Mouse (Mus musculus) adrenal gland, adult (tissue): ENCODE data around the gene Slc15a3.

Experiments
- DNase-seq, 2 experiments: peaks; one replicate each; pipeline ENCODE4 v3.0.0; 2022 to 2023; ENCODE audit warnings: low spot score in 1 of 2; ENCODE audit not compliant: inconsistent age in 2 of 2

The Slc15a3 gene

GRCm38 (mm10) chr19:10821319-10821718 lies 18.2 kb upstream of the Slc15a3 start:
- DNase-seq: no peak

GRCm38 (mm10) chr19:10822534-10822933 lies 17.0 kb upstream of the Slc15a3 start:
- DNase-seq: no peak

- no peak for DNase-seq
Observed at GRCm38 (mm10) chr19:10824061-10824460, 15.5 kb upstream of the Slc15a3 start.

GRCm38 (mm10) chr19:10828321-10828720 lies 11.2 kb upstream of the Slc15a3 start:
- DNase-seq: no peak

GRCm38 (mm10) chr19:10829436-10830175 lies 9.9 kb upstream of the Slc15a3 start, which contains the start of gene Cd6:
Cd6 (minus strand) TSS chr19:10830058.
- DNase-seq: no peak

GRCm38 (mm10) chr19:10831424-10831823 lies 8.1 kb upstream of the Slc15a3 start:
- DNase-seq: peak; percentile 65 to 87

GRCm38 (mm10) chr19:10832030-10832429 lies 7.5 kb upstream of the Slc15a3 start:
- DNase-seq: no peak

GRCm38 (mm10) chr19:10833611-10834010 lies 5.9 kb upstream of the Slc15a3 start:
- no peak for DNase-seq

GRCm38 (mm10) chr19:10835671-10836070 lies 3.9 kb upstream of the Slc15a3 start:
- DNase-seq: no peak

GRCm38 (mm10) chr19:10841721-10842626 lies 2.4 kb downstream of the Slc15a3 start:
- peak; percentile 34 to 66 for DNase-seq

GRCm38 (mm10) chr19:10842914-10843313 lies 3.4 kb downstream of the Slc15a3 start:
- no peak for DNase-seq

- no peak for DNase-seq
Observed at GRCm38 (mm10) chr19:10844206-10844605, 4.7 kb downstream of the Slc15a3 start.

GRCm38 (mm10) chr19:10845454-10845853 lies 5.9 kb downstream of the Slc15a3 start:
- DNase-seq: no peak

GRCm38 (mm10) chr19:10846150-10846549 lies 6.6 kb downstream of the Slc15a3 start:
- no peak for DNase-seq

- DNase-seq: peak; percentile 76 to 90
Observed at GRCm38 (mm10) chr19:10847311-10848087, 8.0 kb downstream of the Slc15a3 start.

GRCm38 (mm10) chr19:10855422-10855821 lies 15.9 kb downstream of the Slc15a3 start:
- no peak for DNase-seq

GRCm38 (mm10) chr19:10856520-10856919 lies 17.0 kb downstream of the Slc15a3 start:
- DNase-seq: no peak

- DNase-seq: no peak
Observed at GRCm38 (mm10) chr19:10860072-10860497, 20.6 kb downstream of the Slc15a3 start.

- no peak for DNase-seq
Observed at GRCm38 (mm10) chr19:10866351-10866750, 26.8 kb downstream of the Slc15a3 start.

GRCm38 (mm10) chr19:10867946-10868622 lies 28.6 kb downstream of the Slc15a3 start:
- DNase-seq: no peak
